In the genomic region with DNA sequence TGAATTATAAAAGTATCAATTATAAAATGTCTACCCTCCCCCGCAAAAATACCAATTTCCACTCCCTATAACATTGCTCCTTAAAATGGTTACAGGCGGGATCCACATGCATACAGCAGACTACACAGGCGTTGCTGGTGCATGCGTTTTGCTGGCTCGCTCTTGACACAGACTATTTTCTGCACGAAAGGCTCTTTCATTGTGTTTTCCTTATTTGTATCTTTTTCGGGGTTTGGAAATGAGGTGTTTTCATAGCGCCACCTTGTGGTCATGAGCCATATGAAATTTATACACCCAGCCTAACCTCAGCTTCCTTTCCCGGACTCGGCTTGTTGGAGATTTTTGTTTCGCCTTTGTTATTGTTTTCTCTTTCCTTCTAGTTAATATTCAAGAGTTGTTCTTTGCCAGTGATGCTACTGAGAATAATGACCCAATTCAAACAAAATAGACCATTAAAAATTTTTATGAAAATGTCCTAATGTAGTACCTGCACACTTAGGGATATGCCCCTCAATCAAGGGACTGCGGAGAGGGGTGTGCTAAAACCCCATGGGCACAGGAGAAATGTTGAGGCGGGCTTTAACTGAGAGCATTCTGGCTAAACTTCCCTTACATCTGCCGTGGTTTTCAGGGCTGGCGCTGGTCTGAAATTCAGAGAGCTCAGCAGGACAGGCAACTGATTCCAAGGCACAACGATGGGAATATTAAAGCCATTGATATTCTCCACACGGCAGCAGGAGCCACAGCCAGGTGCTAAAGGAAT, we compare ENCODE assay signal across 8 mouse cellular contexts. TPM values are rescaled to one million over a fixed set of nuclear protein-coding genes. Genes with fewer than 3 reads are reported as not detected.
A peak's percentile ranks its signal among the peaks of the same experiment; 100 is the strongest.
DNase-seq lines count a peak whose midpoint lies in the region; ATAC-seq and TF ChIP-seq lines count a peak whose summit lies in the region.

No protein-coding gene starts in this region.

- ATAC-seq in common myeloid progenitor, adult 5-6 weeks (replicated peaks; ENCODE audit: low read depth, poor library complexity, severe bottlenecking): peak; percentile 89
- peak; percentile 79 for ATAC-seq in inflammation-experienced regulatory T-cells, adult 6 months
- ATAC-seq in erythroid progenitor cell, adult 5-6 weeks (replicated peaks; ENCODE audit: low FRiP score, poor library complexity, severe bottlenecking): no peak

- H3K4me3 ChIP-seq in left cerebral cortex, adult 2 months: peak overlapping the region; percentile 22; the same call in 1 of the 2 replicates

- peak overlapping the region; percentile 66; the same call in 1 of the 2 replicates for H3K27ac ChIP-seq in left cerebral cortex, adult 2 months

- peak; percentile 54 to 69 for DNase-seq in adrenal gland, adult 18-20 months (ENCODE audit: low spot score in 2 of 2)
- DNase-seq in gastrocnemius, postnatal 25 days: peak; percentile 45
- DNase-seq in left cerebral cortex, adult 2 months (ENCODE audit: extremely low spot score in 1 of 2, low spot score in 2 of 2): peak; percentile 71 to 77
- peak; percentile 89 for DNase-seq in lung, postnatal 36 days
- DNase-seq in right cerebral cortex, adult 2 months (ENCODE audit: low spot score in 2 of 2): peak; percentile 86 to 90

- intact Hi-C loops in left cerebral cortex, adult 2 months (cut with DNase I): loop anchor here (2.0 to 10.0 kb wide), 3 partner anchors 733 to 916 kb away; a partner anchor contains a TSS

- TF ChIP-seq CTCF in left cerebral cortex, adult 2 months (IDR thresholded peaks at IDR 0.05): peak; percentile 88

RNA-seq across cellular contexts. Expression of a gene that starts 48.4 kb away (rescaled TPM):
- 1 to 10 TPM in 1 of 2 experiments, under 1 TPM in 1; 0.93 to 3.2 TPM for total RNA-seq in adrenal gland, adult 18-20 months (2021)
- total RNA-seq in common myeloid progenitor, adult 5-6 weeks (2017): 23.2 and 25.9 TPM in 2 replicates
- under 1 TPM; 0.13 to 0.40 TPM for total RNA-seq in gastrocnemius, postnatal 25 days (2021)
- polyA plus RNA-seq in inflammation-experienced regulatory T-cells, adult 6 months (2017; shearing (Covaris generic)): under 1 TPM in 2 of 3 experiments, not detected in 1; 0.21 to 0.99 TPM
- total RNA-seq in left cerebral cortex, adult 2 months (2021): 1 to 10 TPM; 1.6 to 2.2 TPM
- total RNA-seq in erythroid progenitor cell, adult 5-6 weeks (2015; ENCODE audit: low replicate concordance): 23.5 and 25.9 TPM in 2 replicates
- 1.7 and 2.3 TPM in 2 replicates for total RNA-seq in erythroid progenitor cell, adult 5-6 weeks (2017; ENCODE audit: low replicate concordance)
